In the genomic region with DNA sequence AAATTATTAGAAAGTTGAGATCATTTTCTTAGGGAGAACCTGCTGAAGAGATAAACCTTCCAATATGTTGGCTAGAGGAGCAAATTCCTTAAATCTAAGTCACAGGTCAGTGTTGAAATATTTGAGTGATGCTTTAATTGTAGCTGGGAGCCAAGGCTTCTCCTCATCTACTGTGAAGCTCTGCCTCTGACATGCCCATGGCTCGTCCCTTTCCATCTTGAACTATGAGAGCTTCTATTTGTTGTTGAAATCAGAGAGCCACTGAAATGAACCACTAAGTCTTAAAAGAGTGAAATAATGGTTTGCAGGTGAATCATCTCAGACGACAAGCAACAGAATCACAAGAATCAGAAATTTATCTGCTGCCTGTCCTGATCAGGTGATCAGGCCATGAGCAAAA, we compare ENCODE assay signal across 22 mouse cellular contexts.
"Had no signal": no experiment of that assay in that cellular context is flagged by ENCODE, and none has a peak within 500 bp of the region (broad histone marks: within the 10 kb centered on the region; RNA-seq: fewer than 3 reads in every experiment).

No protein-coding gene starts in this region.

- H3K27me3 ChIP-seq: heart, embryonic 12.5 days; hindbrain, embryonic 12.5 days; intestine, embryonic 15.5 days; kidney, embryonic 15.5 days; limb, embryonic 12.5 days; liver, embryonic 13.5 days; liver, embryonic 15.5 days had no signal

- ATAC-seq: hindbrain, embryonic 16.5 days; inflammation-experienced regulatory T-cells, adult 6 months; intestine, embryonic 15.5 days; intestine, postnatal 0 days; liver, postnatal 0 days had no signal

- DNase-seq: gastrocnemius, adult 2 months; gastrocnemius, postnatal 10 days; gastrocnemius, postnatal 25 days; heart, adult 18-20 months; heart, postnatal 10 days; heart, postnatal 4 days; kidney, adult 2 months; kidney, adult 9 months; kidney, postnatal 14 days; kidney, postnatal 36 days; liver; liver, embryonic 13.5 days; liver, postnatal 0 days had no signal
